In the genomic region with DNA sequence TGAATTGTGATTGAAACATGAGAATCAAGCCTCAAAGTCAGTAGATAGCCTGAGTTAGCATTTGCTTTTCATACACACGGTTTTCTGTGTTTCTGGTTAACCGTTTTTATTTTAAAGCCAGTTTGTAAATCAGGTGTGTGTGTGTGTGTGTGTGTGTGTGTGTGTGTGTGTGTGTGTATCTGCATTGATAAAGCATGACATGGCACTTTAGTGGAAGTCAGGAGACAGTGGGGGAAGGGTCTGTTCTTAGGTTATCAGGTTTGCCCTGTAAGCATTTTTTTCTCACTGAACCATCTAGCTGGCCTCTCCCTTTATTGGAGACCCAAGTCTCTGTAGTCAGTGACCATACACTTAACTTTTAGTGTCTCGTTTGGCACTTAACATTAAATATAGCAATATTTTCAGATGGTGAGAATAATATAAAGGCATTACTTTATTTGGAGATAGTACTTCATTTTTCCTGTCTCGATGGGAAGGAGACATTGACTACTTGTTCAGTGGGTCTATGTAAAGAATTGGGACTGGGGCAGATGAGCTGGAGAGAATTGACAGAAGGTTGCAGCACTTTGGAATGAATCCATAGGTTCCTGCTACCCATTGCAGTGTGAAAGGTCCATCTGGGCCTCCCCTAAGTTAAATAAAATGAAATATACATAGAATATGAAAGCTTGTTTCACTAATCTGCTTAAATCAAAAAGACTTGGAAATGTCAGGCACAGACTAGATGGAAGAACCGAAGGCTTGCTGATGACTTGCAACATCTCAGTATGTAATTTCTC, we compare ENCODE assay signal across 16 mouse cellular contexts. TPM values are rescaled to one million over a fixed set of nuclear protein-coding genes. Genes with fewer than 3 reads are reported as not detected.
"Had no signal": no experiment of that assay in that cellular context is flagged by ENCODE, and none has a peak within 500 bp of the region (broad histone marks: within the 10 kb centered on the region; RNA-seq: fewer than 3 reads in every experiment).

No protein-coding gene starts in this region.

- DNase-seq: kidney, adult 9 months; kidney, postnatal 4 days; left cerebral cortex, postnatal 4 days; lung, postnatal 14 days; retina, postnatal 1 day; right cerebral cortex, postnatal 14 days; thymus, postnatal 4 days had no signal

- H3K4me1 ChIP-seq: lung, embryonic 15.5 days; megakaryocyte, embryonic 14.5 days; midbrain, embryonic 15.5 days; neural tube, embryonic 13.5 days; stomach, embryonic 15.5 days had no signal

- H3K36me3 ChIP-seq: lung, embryonic 15.5 days; midbrain, embryonic 15.5 days; neural tube, embryonic 13.5 days; stomach, embryonic 15.5 days had no signal

- H3K4me2 ChIP-seq: lung, embryonic 15.5 days; midbrain, embryonic 11.5 days; midbrain, embryonic 15.5 days; neural tube, embryonic 13.5 days; stomach, embryonic 15.5 days had no signal

- H3K9me3 ChIP-seq: lung, embryonic 15.5 days; megakaryocyte, embryonic 14.5 days; midbrain, embryonic 15.5 days; neural tube, embryonic 13.5 days; stomach, embryonic 15.5 days had no signal

- H3K27ac ChIP-seq: kidney, postnatal 0 days; layer of hippocampus, adult 2 months; lung, embryonic 15.5 days; macrophage; midbrain, embryonic 15.5 days; neural tube, embryonic 13.5 days; stomach, embryonic 15.5 days had no signal

- H3K4me3 ChIP-seq: layer of hippocampus, adult 2 months; lung, embryonic 15.5 days; megakaryocyte, embryonic 14.5 days; midbrain, embryonic 15.5 days; neural tube, embryonic 13.5 days; stomach, embryonic 15.5 days had no signal

- ATAC-seq: midbrain, embryonic 15.5 days had no signal

- H3K27me3 ChIP-seq: lung, embryonic 15.5 days; megakaryocyte, embryonic 14.5 days; midbrain, embryonic 15.5 days; neural tube, embryonic 13.5 days; stomach, embryonic 15.5 days had no signal

- H3K9ac ChIP-seq: lung, embryonic 15.5 days; midbrain, embryonic 15.5 days; neural tube, embryonic 13.5 days; stomach, embryonic 15.5 days had no signal

RNA-seq across cellular contexts. Expression of a gene that starts 20.9 kb away (rescaled TPM):
- polyA plus RNA-seq: macrophage had no signal
